Mouse (Mus musculus) brain, embryonic 18.5 days (tissue): ENCODE results near the gene 4930522H14Rik.

Experiments used
- DNase-seq: peaks from one replicate; pipeline ENCODE4 v3.0.0-alpha.2; 2012; ENCODE audit warnings: low read depth, low spot score

Gene 4930522H14Rik

DNA sequence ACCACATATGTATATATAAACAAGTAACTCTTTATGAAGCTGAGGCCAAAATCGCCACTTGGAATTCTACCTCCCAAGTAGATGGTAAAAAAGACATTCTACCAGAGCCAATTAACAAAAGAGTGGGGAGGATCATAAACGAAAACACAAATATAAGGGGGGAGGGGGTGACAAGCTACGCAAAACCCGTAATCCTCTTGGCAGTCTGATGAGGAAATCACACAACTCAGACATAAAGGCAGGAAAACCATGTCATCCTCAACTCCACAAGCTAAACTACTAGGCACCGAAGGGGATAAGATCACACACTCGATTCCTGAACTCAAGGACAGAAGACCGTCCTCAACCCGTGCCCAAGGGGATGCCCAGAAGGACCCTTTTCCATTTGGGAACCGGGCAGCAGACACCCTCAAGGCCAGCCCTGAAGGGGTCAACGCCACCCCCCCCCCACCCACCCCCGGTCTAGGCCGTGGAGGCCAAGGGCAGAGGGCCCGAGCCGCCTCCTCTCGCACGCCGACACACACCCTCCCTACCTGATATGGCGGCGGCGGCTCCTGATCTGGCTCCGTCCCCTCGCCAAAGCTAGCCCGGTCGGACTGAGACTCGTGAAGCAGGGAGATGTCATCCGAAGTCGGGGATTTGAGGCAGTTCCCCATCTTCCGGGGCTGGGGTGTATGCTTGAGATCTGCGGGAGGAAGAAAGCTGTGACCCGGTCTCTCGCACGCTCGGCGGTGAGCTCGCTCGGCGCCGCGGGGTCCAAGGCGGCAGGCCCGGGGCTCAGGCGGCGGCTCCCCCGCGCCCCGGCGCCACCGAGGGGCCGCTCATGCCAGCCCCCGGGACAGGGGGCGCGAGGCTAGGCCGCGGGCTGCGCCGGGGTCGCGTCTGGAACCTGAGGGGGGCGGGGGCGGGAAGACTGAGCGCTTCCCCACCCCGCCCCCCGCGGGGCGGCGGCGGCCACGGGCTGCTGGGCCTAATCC lies 55.2 kb downstream of the 4930522H14Rik start:
- DNase-seq: no peak

DNA sequence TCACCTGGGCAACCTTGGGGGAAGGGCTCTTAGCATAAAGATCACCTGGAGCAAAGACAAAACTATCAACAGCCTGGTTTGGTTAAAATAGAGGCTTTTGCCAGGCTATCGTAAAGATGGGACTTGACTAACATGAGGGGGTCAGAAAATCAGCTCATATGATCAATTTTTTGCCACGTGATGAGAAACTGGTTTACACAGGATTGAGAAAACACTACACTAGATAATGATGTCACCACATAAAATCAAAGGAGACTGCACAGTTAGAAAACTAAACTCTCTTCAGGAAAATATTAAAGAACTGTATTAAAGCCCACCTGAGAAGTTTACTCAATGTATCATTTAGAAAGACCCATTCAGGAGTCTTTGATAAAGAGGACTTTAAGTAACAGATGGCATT lies 56.0 kb downstream of the 4930522H14Rik start:
- no peak for DNase-seq

DNA sequence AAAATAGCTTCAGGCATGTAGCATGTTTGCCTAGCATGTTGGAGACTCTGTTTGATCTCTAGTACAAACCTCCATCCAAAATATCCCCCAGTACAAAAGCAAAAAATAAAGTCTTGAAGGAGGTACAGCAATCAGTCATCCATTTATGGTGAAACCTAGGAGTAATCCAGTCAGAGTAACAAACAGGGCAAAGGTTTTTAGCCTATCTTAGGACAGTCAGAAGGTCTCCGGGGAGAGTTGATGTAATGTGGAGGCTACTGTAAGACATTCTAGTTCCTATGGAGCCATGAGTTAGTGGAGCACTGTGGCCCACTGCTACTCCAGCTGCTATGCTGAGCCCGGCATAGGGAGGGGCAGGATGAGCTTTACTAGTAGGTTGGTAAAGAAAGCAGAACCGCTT lies 58.5 kb downstream of the 4930522H14Rik start:
- DNase-seq: no peak

- DNase-seq: no peak
Measured at GRCm38 (mm10) chr4:109471606-109472005, 59.5 kb downstream of the 4930522H14Rik start.

- no peak for DNase-seq
Measured at GRCm38 (mm10) chr4:109467687-109468086, 63.4 kb downstream of the 4930522H14Rik start.

DNA sequence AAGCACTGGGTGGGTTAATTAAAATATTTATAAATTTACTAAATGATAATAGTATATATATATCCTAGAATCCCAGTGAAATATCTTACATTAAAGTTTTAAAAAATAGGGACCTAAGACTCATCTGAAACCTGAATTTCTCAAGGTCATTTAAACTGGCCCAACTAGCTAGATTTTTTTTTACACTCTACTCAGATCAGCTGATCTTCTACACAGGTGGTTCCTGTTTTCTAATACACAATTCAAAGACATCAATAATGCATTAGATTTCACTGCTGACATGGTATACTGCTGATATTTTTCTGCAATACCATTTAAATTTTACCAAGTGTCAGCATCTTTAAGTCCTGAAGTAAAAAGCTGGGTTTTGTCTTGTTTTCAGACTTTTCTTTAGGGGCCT lies 67.2 kb downstream of the 4930522H14Rik start:
- no peak for DNase-seq

- no peak for DNase-seq
Measured at GRCm38 (mm10) chr4:109460421-109461179, 70.5 kb downstream of the 4930522H14Rik start.

DNA sequence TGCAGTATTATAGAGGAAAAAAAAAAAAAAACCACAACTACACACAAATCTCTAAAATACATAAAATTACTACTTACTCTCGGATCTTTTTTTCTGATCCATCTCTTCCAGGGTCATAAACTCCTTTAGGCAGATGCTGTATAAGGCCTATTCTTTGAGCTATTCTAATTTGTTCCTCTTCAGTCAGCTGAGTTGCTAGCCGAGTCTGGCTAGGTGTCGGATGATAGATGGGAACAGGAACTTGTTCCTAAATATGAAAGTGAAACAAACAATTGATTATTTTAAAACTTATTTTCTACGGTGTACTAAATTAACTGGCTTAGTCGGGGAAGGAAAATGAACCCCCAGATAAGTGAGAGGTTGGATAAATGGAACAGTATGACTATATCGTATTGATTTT lies 74.3 kb downstream of the 4930522H14Rik start:
- DNase-seq: no peak
